Mouse (Mus musculus): Measurements from ENCODE around the gene Ano1. TPM values are rescaled to one million over a fixed set of nuclear protein-coding genes. Genes with fewer than 3 reads are reported as not detected.

Ano1 gene
- polyA plus RNA-seq, 1 experiment from 2014 or later, result 3.3 TPM

Other genes starting within 250 kb of the Ano1 start
- 38.6 and 43.7 TPM in 2 replicates for gene Ppfia1, start 198.2 kb downstream of the Ano1 start, polyA plus RNA-seq (2016; fragmentation: Nextera tagmentation; extraction: Ambion mirVana)
- 6.4 and 7.1 TPM in 2 replicates for gene Fadd, start 169.5 kb downstream of the Ano1 start, polyA plus RNA-seq (2016; fragmentation: Nextera tagmentation; extraction: Ambion mirVana)
- 0.80 and 1.1 TPM in 2 replicates for gene Fgf3, start 86.1 kb upstream of the Ano1 start, polyA plus RNA-seq (2016; fragmentation: Nextera tagmentation; extraction: Ambion mirVana)
- gene Fgf4, start 95.4 kb upstream of the Ano1 start, polyA plus RNA-seq (2016; fragmentation: Nextera tagmentation; extraction: Ambion mirVana), result 0.34 and 0.37 TPM in 2 replicates
- 48.1 and 59.1 TPM in 2 replicates for gene Fgf15, start 144.6 kb upstream of the Ano1 start, polyA plus RNA-seq (2016; fragmentation: Nextera tagmentation; extraction: Ambion mirVana)
- gene LTO1, start 163.1 kb upstream of the Ano1 start, polyA plus RNA-seq (2016; fragmentation: Nextera tagmentation; extraction: Ambion mirVana), result 34.6 and 36.7 TPM in 2 replicates
- gene Ccnd1, start 188.0 kb upstream of the Ano1 start, polyA plus RNA-seq (2016; fragmentation: Nextera tagmentation; extraction: Ambion mirVana), result 140 and 159 TPM in 2 replicates

Data from neural tube, embryonic 12.5 days (tissue).